Mouse (Mus musculus): ENCODE data around the gene Ano9. TPM values are rescaled to one million over a fixed set of nuclear protein-coding genes. Genes with fewer than 3 reads are reported as not detected.

The Ano9 gene
- polyA plus RNA-seq, 1 experiment: 2.5 TPM

- TF ChIP-seq POLR2A (IDR thresholded peaks at IDR 0.05; ENCODE audit: borderline replicate concordance, control insufficient read depth, low read depth, low read length) (no peak), CTCF (IDR thresholded peaks at IDR 0.05; ENCODE audit: control insufficient read depth, insufficient read depth, low read length) (no peak)
- Histone ChIP-seq H3K4me3 (replicated peaks; ENCODE audit: control insufficient read depth, low read depth, low read length) (no peak overlapping the region), H3K4me1 (ENCODE audit: control insufficient read depth, insufficient read depth, low read length) (no peaks in the 10 kb centered on the region; the same call in 1 of the 2 replicates), H3K27ac (ENCODE audit: control insufficient read depth, insufficient read depth, low read depth, low read length, poor library complexity) (no peak overlapping the region)
- WGBS: 33% methylated on average over 3 of the region's 3 CpGs
Observed at GRCm38 (mm10) chr7:141144650-141145049, 27.0 kb upstream of the Ano9 start.

GRCm38 (mm10) chr7:141143861-141144260 is 26.3 kb upstream of the Ano9 start:
- no peaks in the 10 kb centered on the region; the same call in 1 of the 2 replicates for H3K4me1 ChIP-seq (ENCODE audit: control insufficient read depth, insufficient read depth, low read length)
- TF ChIP-seq POLR2A (IDR thresholded peaks at IDR 0.05; ENCODE audit: borderline replicate concordance, control insufficient read depth, low read depth, low read length) (no peak), CTCF (IDR thresholded peaks at IDR 0.05; ENCODE audit: control insufficient read depth, insufficient read depth, low read length) (no peak)
- H3K4me3 ChIP-seq (replicated peaks; ENCODE audit: control insufficient read depth, low read depth, low read length): no peak overlapping the region
- 79% methylated on average over 2 of the region's 2 CpGs for WGBS
- no peak overlapping the region for H3K27ac ChIP-seq (ENCODE audit: control insufficient read depth, insufficient read depth, low read depth, low read length, poor library complexity)

GRCm38 (mm10) chr7:141143112-141143511 is 25.5 kb upstream of the Ano9 start:
- TF ChIP-seq POLR2A (IDR thresholded peaks at IDR 0.05; ENCODE audit: borderline replicate concordance, control insufficient read depth, low read depth, low read length): no peak
- TF ChIP-seq CTCF (IDR thresholded peaks at IDR 0.05; ENCODE audit: control insufficient read depth, insufficient read depth, low read length): peak; percentile 79
- Histone ChIP-seq H3K4me3 (replicated peaks; ENCODE audit: control insufficient read depth, low read depth, low read length) (no peak overlapping the region), H3K4me1 (ENCODE audit: control insufficient read depth, insufficient read depth, low read length) (no peaks in the 10 kb centered on the region; the same call in 1 of the 2 replicates), H3K27ac (ENCODE audit: control insufficient read depth, insufficient read depth, low read depth, low read length, poor library complexity) (peak overlapping the region; percentile 20; the same call in 1 of the 2 replicates)
- 44% methylated on average over 5 of the region's 5 CpGs for WGBS

GRCm38 (mm10) chr7:141141326-141141725 is 23.7 kb upstream of the Ano9 start:
- TF ChIP-seq CTCF (IDR thresholded peaks at IDR 0.05; ENCODE audit: control insufficient read depth, insufficient read depth, low read length) (no peak), POLR2A (IDR thresholded peaks at IDR 0.05; ENCODE audit: borderline replicate concordance, control insufficient read depth, low read depth, low read length) (no peak)
- Histone ChIP-seq H3K4me3 (replicated peaks; ENCODE audit: control insufficient read depth, low read depth, low read length) (no peak overlapping the region), H3K4me1 (ENCODE audit: control insufficient read depth, insufficient read depth, low read length) (no peaks in the 10 kb centered on the region; the same call in 1 of the 2 replicates), H3K27ac (ENCODE audit: control insufficient read depth, insufficient read depth, low read depth, low read length, poor library complexity) (no peak overlapping the region)
- 71% methylated on average over 4 of the region's 4 CpGs for WGBS

- Histone ChIP-seq H3K4me1 (ENCODE audit: control insufficient read depth, insufficient read depth, low read length) (no peaks in the 10 kb centered on the region; the same call in 1 of the 2 replicates), H3K4me3 (replicated peaks; ENCODE audit: control insufficient read depth, low read depth, low read length) (peak overlapping the region; percentile 81), H3K27ac (ENCODE audit: control insufficient read depth, insufficient read depth, low read depth, low read length, poor library complexity) (peak overlapping the region; percentile 89)
- 56% methylated on average over 12 of the region's 12 CpGs for WGBS
- no peak for TF ChIP-seq POLR2A (IDR thresholded peaks at IDR 0.05; ENCODE audit: borderline replicate concordance, control insufficient read depth, low read depth, low read length)
- TF ChIP-seq CTCF (IDR thresholded peaks at IDR 0.05; ENCODE audit: control insufficient read depth, insufficient read depth, low read length): no peak
Observed at GRCm38 (mm10) chr7:141131904-141132755, 14.5 kb upstream of the Ano9 start.

GRCm38 (mm10) chr7:141131024-141131820 is 13.6 kb upstream of the Ano9 start:
- H3K27ac ChIP-seq (ENCODE audit: control insufficient read depth, insufficient read depth, low read depth, low read length, poor library complexity): peak overlapping the region; percentile 68
- H3K4me1 ChIP-seq (ENCODE audit: control insufficient read depth, insufficient read depth, low read length): no peaks in the 10 kb centered on the region; the same call in 1 of the 2 replicates
- H3K4me3 ChIP-seq (replicated peaks; ENCODE audit: control insufficient read depth, low read depth, low read length): peak overlapping the region; percentile 81
- TF ChIP-seq POLR2A (IDR thresholded peaks at IDR 0.05; ENCODE audit: borderline replicate concordance, control insufficient read depth, low read depth, low read length) (peak; percentile 41; the same call in 1 of the 2 replicates), CTCF (IDR thresholded peaks at IDR 0.05; ENCODE audit: control insufficient read depth, insufficient read depth, low read length) (no peak)
- under 1% methylated on average over 59 of the region's 59 CpGs for WGBS

GRCm38 (mm10) chr7:141123517-141123856 is 5.9 kb upstream of the Ano9 start:
- TF ChIP-seq POLR2A (IDR thresholded peaks at IDR 0.05; ENCODE audit: borderline replicate concordance, control insufficient read depth, low read depth, low read length) (peak; percentile 62; the same call in 1 of the 2 replicates), CTCF (IDR thresholded peaks at IDR 0.05; ENCODE audit: control insufficient read depth, insufficient read depth, low read length) (no peak)
- 2% methylated on average over 15 of the region's 15 CpGs for whole genome bisulfite sequencing
- Histone ChIP-seq H3K27ac (ENCODE audit: control insufficient read depth, insufficient read depth, low read depth, low read length, poor library complexity) (peak overlapping the region; percentile 76), H3K4me3 (replicated peaks; ENCODE audit: control insufficient read depth, low read depth, low read length) (peak overlapping the region; percentile 90), H3K4me1 (ENCODE audit: control insufficient read depth, insufficient read depth, low read length) (peaks cover 2% of the 10 kb centered on the region)

All from bone marrow, adult 2 months (tissue).